Mouse (Mus musculus): Measurements from ENCODE around the gene Rab7b. TPM values are rescaled to one million over a fixed set of nuclear protein-coding genes. Genes with fewer than 3 reads are reported as not detected.

Gene Rab7b
- polyA plus RNA-seq, 1 experiment from 2014 or later: 12.5 TPM

- Histone ChIP-seq H3K27ac (ENCODE audit: low read length) (no peak overlapping the region), H3K4me3 (replicated peaks; ENCODE audit: low read length) (no peak overlapping the region), H3K9me3 (replicated peaks; ENCODE audit: control insufficient read depth, low read length) (no peaks in the 10 kb centered on the region), H3K4me2 (ENCODE audit: low read depth, low read length) (no peak overlapping the region), H3K4me1 (ENCODE audit: control insufficient read depth, insufficient read depth, low read length) (peaks cover 5% of the 10 kb centered on the region; the same call in 1 of the 2 replicates), H3K27me3 (ENCODE audit: control insufficient read depth, insufficient read depth, low read length) (no peaks in the 10 kb centered on the region), H3K9ac (ENCODE audit: low read length) (no peak overlapping the region), H3K36me3 (ENCODE audit: control insufficient read depth, insufficient read depth, low read length) (no peaks in the 10 kb centered on the region)
- no peak for ATAC-seq (ENCODE audit: insufficient read depth, low FRiP score)
- 59% methylated on average over 8 of the region's 8 CpGs for WGBS
Observed at GRCm38 (mm10) chr1:131764581-131765338, 76.3 kb downstream of the Rab7b start.

Other genes starting within 250 kb of the Rab7b start
- gene Srgap2, start 161.3 kb upstream of the Rab7b start, polyA plus RNA-seq (2015; fragmentation: Nextera tagmentation; extraction: Ambion mirVana): 12.2 and 14.2 TPM in 2 replicates
- gene Fam72a, start 160.8 kb upstream of the Rab7b start, polyA plus RNA-seq (2015; fragmentation: Nextera tagmentation; extraction: Ambion mirVana): 1.7 TPM in 2 replicates
- 0.04 TPM in 1 of 2 replicates, not detected in the other for gene Avpr1b, start 89.5 kb upstream of the Rab7b start, polyA plus RNA-seq (2015; fragmentation: Nextera tagmentation; extraction: Ambion mirVana)
- 134 and 192 TPM in 2 replicates for gene Ctse, start 50.4 kb upstream of the Rab7b start, polyA plus RNA-seq (2015; fragmentation: Nextera tagmentation; extraction: Ambion mirVana)
- 9.7 and 13.2 TPM in 2 replicates for gene Slc26a9, start 55.3 kb downstream of the Rab7b start, polyA plus RNA-seq (2015; fragmentation: Nextera tagmentation; extraction: Ambion mirVana)
- gene Pm20d1, start 108.7 kb downstream of the Rab7b start, polyA plus RNA-seq (2015; fragmentation: Nextera tagmentation; extraction: Ambion mirVana): 2.7 and 3.1 TPM in 2 replicates
- 17.3 and 18.5 TPM in 2 replicates for gene Slc41a1, start 138.8 kb downstream of the Rab7b start, polyA plus RNA-seq (2015; fragmentation: Nextera tagmentation; extraction: Ambion mirVana)
- gene Rab29, start 178.5 kb downstream of the Rab7b start, polyA plus RNA-seq (2015; fragmentation: Nextera tagmentation; extraction: Ambion mirVana): 28.6 and 30.4 TPM in 2 replicates
- 57.8 and 64.1 TPM in 2 replicates for gene Nucks1, start 221.8 kb downstream of the Rab7b start, polyA plus RNA-seq (2015; fragmentation: Nextera tagmentation; extraction: Ambion mirVana)